Mouse (Mus musculus) bone marrow, adult 2 months (tissue): ENCODE data around the gene Gprc5c.

Experiments
- CTCF ChIP-seq: fragments of 200-500 bp; IDR thresholded peaks from 2 replicates; pipeline ENCODE4 v1.5.1; 2011; ENCODE audit warnings: low read length, control low read depth; ENCODE audit not compliant: control insufficient read depth, insufficient read depth
- POLR2A ChIP-seq: fragments of 200-500 bp; IDR thresholded peaks from 2 replicates; pipeline ENCODE4 v1.6.1; 2011; ENCODE audit warnings: low read depth, mild to moderate bottlenecking, control low read depth, low read length, borderline replicate concordance; ENCODE audit not compliant: control insufficient read depth

DNA sequence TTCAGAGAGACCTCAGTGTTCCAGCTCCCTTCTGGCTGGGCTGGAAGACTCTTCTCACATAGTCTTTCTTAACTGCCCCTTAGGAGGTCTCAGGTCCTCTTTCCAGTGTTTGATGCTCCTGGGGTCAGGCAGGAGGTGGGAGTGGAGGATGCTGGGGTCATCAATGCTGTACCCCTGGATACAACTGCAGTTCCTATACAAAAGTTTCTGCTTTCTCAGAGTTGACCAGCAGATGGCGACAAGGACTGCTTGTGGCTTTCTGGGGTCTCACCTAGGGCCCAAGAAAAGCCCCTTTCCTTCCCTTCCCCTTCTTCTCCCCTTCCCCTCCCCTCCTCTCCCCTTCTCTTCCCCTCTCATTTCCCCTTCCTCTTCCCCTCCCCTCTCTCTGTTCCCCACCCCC lies 29.6 kb downstream of the Gprc5c start:
- peak; percentile 65 for TF ChIP-seq CTCF
- TF ChIP-seq POLR2A = no peak
